Mouse (Mus musculus) bone marrow, adult 2 months (tissue): ENCODE measurements around the gene Ttll5. TPM values are rescaled to one million over a fixed set of nuclear protein-coding genes. Genes with fewer than 3 reads are reported as not detected.

ENCODE experiments used
- H3K27ac ChIP-seq: fragments of 200-500 bp; 2 replicates; pipeline ENCODE4 v1.5.1; 2012; ENCODE audit warnings: low read depth, mild to moderate bottlenecking, control low read depth, inconsistent platforms, low read length; ENCODE audit not compliant: control insufficient read depth, poor library complexity, insufficient read depth
- H3K4me1 ChIP-seq: fragments of 200-500 bp; 2 replicates; pipeline ENCODE4 v1.6.1; 2011; ENCODE audit warnings: low read length; ENCODE audit not compliant: control insufficient read depth, insufficient read depth
- H3K4me3 ChIP-seq: fragments of 200-500 bp; replicated peaks from 2 replicates; pipeline ENCODE3; 2011; ENCODE audit warnings: mild to moderate bottlenecking, low read depth, low read length, control low read depth; ENCODE audit not compliant: control insufficient read depth
- CTCF ChIP-seq: fragments of 200-500 bp; IDR thresholded peaks from 2 replicates; pipeline ENCODE4 v1.5.1; 2011; ENCODE audit warnings: low read length, control low read depth; ENCODE audit not compliant: control insufficient read depth, insufficient read depth
- POLR2A ChIP-seq: fragments of 200-500 bp; IDR thresholded peaks from 2 replicates; pipeline ENCODE4 v1.6.1; 2011; ENCODE audit warnings: low read depth, mild to moderate bottlenecking, control low read depth, low read length, borderline replicate concordance; ENCODE audit not compliant: control insufficient read depth
- WGBS: fragments of 180-500 bp; shearing (Covaris S2); methylation state at CpG from one replicate; pipeline ENCODE4 v1.1.7; 2018; 5-methylcytosine and 5-hydroxymethylcytosine counted together
- polyA plus RNA-seq: library from polyadenylated mRNA; stranded (reverse); fragments of >200 nt; gene quantifications from 2 replicates; pipeline ENCODE4 v1.2.4, GENCODE M21; 2011; ENCODE audit warnings: low replicate concordance; ENCODE audit not compliant: missing spikeins, insufficient read depth, insufficient read length

Gene Ttll5
- polyA plus RNA-seq, 1 experiment, result 16.8 TPM

GRCm38 (mm10) chr12:85986024-85986423, 161.6 kb downstream of the Ttll5 start:
- 92% methylated on average over 7 of the region's 7 CpGs for WGBS
- H3K4me3 ChIP-seq, result no peak overlapping the region
- no peak for TF ChIP-seq CTCF
- TF ChIP-seq POLR2A, result no peak
- H3K27ac ChIP-seq, result no peak overlapping the region; the same call in 1 of the 2 replicates
- H3K4me1 ChIP-seq, result peaks cover 2% of the 10 kb centered on the region; the same call in 1 of the 2 replicates

GRCm38 (mm10) chr12:85986540-85987443, 162.3 kb downstream of the Ttll5 start:
- no peak for TF ChIP-seq CTCF
- TF ChIP-seq POLR2A, result no peak
- 85% methylated on average over 13 of the region's 13 CpGs for WGBS
- Histone ChIP-seq H3K4me3 (no peak overlapping the region), H3K27ac (no peak overlapping the region), H3K4me1 (peaks cover 2% of the 10 kb centered on the region; the same call in 1 of the 2 replicates)

GRCm38 (mm10) chr12:85987444-85987889, 163.0 kb downstream of the Ttll5 start:
- 88% methylated on average over 5 of the region's 5 CpGs for WGBS
- TF ChIP-seq POLR2A (no peak), CTCF (no peak)
- Histone ChIP-seq H3K27ac (no peak overlapping the region), H3K4me3 (no peak overlapping the region), H3K4me1 (peaks cover 2% of the 10 kb centered on the region; the same call in 1 of the 2 replicates)

- WGBS, result 91% methylated on average over 4 of the region's 4 CpGs
- no peak for TF ChIP-seq POLR2A
- Histone ChIP-seq H3K4me1 (peaks cover 3% of the 10 kb centered on the region; the same call in 1 of the 2 replicates), H3K4me3 (no peak overlapping the region), H3K27ac (no peak overlapping the region)
Measured at GRCm38 (mm10) chr12:85988121-85988520, 163.7 kb downstream of the Ttll5 start.

GRCm38 (mm10) chr12:85988818-85989377, 164.4 kb downstream of the Ttll5 start:
- no peak overlapping the region for H3K27ac ChIP-seq
- 88% methylated on average over 4 of the region's 4 CpGs for WGBS
- peaks cover 3% of the 10 kb centered on the region; the same call in 1 of the 2 replicates for H3K4me1 ChIP-seq
- H3K4me3 ChIP-seq, result no peak overlapping the region
- no peak for TF ChIP-seq POLR2A
- no peak for TF ChIP-seq CTCF

GRCm38 (mm10) chr12:85992013-85992837, 167.8 kb downstream of the Ttll5 start:
- 48% methylated on average over 7 of the region's 7 CpGs for WGBS
- TF ChIP-seq POLR2A (no peak), CTCF (no peak)
- H3K27ac ChIP-seq, result no peak overlapping the region; the same call in 1 of the 2 replicates
- H3K4me3 ChIP-seq, result no peak overlapping the region
- peaks cover 1% of the 10 kb centered on the region; the same call in 1 of the 2 replicates for H3K4me1 ChIP-seq

GRCm38 (mm10) chr12:85992838-85993234, 168.4 kb downstream of the Ttll5 start:
- peak overlapping the region; percentile 38 for H3K27ac ChIP-seq
- H3K4me1 ChIP-seq, result peaks cover 1% of the 10 kb centered on the region; the same call in 1 of the 2 replicates
- H3K4me3 ChIP-seq, result no peak overlapping the region
- TF ChIP-seq POLR2A (no peak), CTCF (no peak)
- WGBS, result 67% methylated on average over 2 of the region's 2 CpGs

GRCm38 (mm10) chr12:85993790-85994360, 169.4 kb downstream of the Ttll5 start:
- Histone ChIP-seq H3K4me1 (peaks cover 1% of the 10 kb centered on the region; the same call in 1 of the 2 replicates), H3K27ac (no peak overlapping the region), H3K4me3 (no peak overlapping the region)
- WGBS, result 81% methylated on average over 5 of the region's 5 CpGs
- TF ChIP-seq POLR2A, result no peak
